Mouse (Mus musculus) NIH3T3 (cell line): Measurements from ENCODE around the gene Ppt2.

Experiments used
- DNase-seq: peaks from one replicate; pipeline ENCODE4 v3.0.0-alpha.2; 2012; ENCODE audit warnings: low read depth

Ppt2 gene

GRCm38 (mm10) chr17:34605609-34606008, 22.7 kb downstream of the Ppt2 start:
- DNase-seq: peak; percentile 98

- DNase-seq: peak; percentile 60
Observed at GRCm38 (mm10) chr17:34604511-34605237, 23.6 kb downstream of the Ppt2 start.

- peak; percentile 100 for DNase-seq
Observed at GRCm38 (mm10) chr17:34604061-34604508, 24.2 kb downstream of the Ppt2 start, which contains the start of gene Agpat1. Agpat1 (plus strand) TSS chr17:34604262.

- peak; percentile 100 for DNase-seq
Observed at GRCm38 (mm10) chr17:34603375-34604060, 24.8 kb downstream of the Ppt2 start, which contains the start of gene Rnf5. Rnf5 (minus strand) TSS chr17:34603690.

- DNase-seq: no peak
Observed at GRCm38 (mm10) chr17:34601796-34602195, 26.5 kb downstream of the Ppt2 start.

GRCm38 (mm10) chr17:34599891-34600290, 28.4 kb downstream of the Ppt2 start:
- no peak for DNase-seq

GRCm38 (mm10) chr17:34597566-34598095, 30.7 kb downstream of the Ppt2 start, which contains the start of gene Ager:
Ager (plus strand) TSS chr17:34597862.
- no peak for DNase-seq

GRCm38 (mm10) chr17:34596098-34596497, 32.2 kb downstream of the Ppt2 start:
- no peak for DNase-seq

- DNase-seq: no peak
Observed at GRCm38 (mm10) chr17:34593752-34594525, 34.4 kb downstream of the Ppt2 start.

- peak; percentile 46 for DNase-seq
Observed at GRCm38 (mm10) chr17:34592581-34593549, 35.4 kb downstream of the Ppt2 start.

- DNase-seq: peak; percentile 96
Observed at GRCm38 (mm10) chr17:34591994-34592375, 36.3 kb downstream of the Ppt2 start.

GRCm38 (mm10) chr17:34591029-34591993, 37.0 kb downstream of the Ppt2 start, which contains the start of gene Pbx2:
Pbx2 (plus strand) TSS chr17:34591266.
- DNase-seq: peak; percentile 55

- DNase-seq: no peak
Observed at GRCm38 (mm10) chr17:34590154-34590987, 37.9 kb downstream of the Ppt2 start.

- DNase-seq: peak; percentile 20
Observed at GRCm38 (mm10) chr17:34589681-34590101, 38.6 kb downstream of the Ppt2 start, which contains the start of gene Gpsm3. Gpsm3 (plus strand) TSS chr17:34589806.

GRCm38 (mm10) chr17:34589206-34589605, 39.1 kb downstream of the Ppt2 start:
- no peak for DNase-seq

GRCm38 (mm10) chr17:34588767-34589166, 39.5 kb downstream of the Ppt2 start:
- DNase-seq: no peak

GRCm38 (mm10) chr17:34587814-34588213, 40.5 kb downstream of the Ppt2 start:
- no peak for DNase-seq

- DNase-seq: peak; percentile 99
Observed at GRCm38 (mm10) chr17:34587423-34587811, 40.9 kb downstream of the Ppt2 start.
